Mouse (Mus musculus): Measurements from ENCODE around the gene Gse1. TPM values are rescaled to one million over a fixed set of nuclear protein-coding genes. Genes with fewer than 3 reads are reported as not detected.

Gene Gse1
- polyA plus RNA-seq, 1 experiment, result 14.7 TPM

GRCm38 (mm10) chr8:120255406-120255987 lies 27.2 kb downstream of the Gse1 start:
- Histone ChIP-seq H3K4me3 (no peak overlapping the region), H3K36me3 (ENCODE audit: control insufficient read depth, insufficient read depth) (no peaks in the 10 kb centered on the region), H3K79me2 (ENCODE audit: control insufficient read depth, insufficient read depth) (peaks cover 31% of the 10 kb centered on the region), H3K27me3 (ENCODE audit: control insufficient read depth, insufficient read depth, insufficient read length) (no peaks in the 10 kb centered on the region), H3K4me2 (ENCODE audit: low read depth) (no peak overlapping the region), H3ac (ENCODE audit: control insufficient read depth, insufficient read length) (no peak overlapping the region)
- no peak for TF ChIP-seq MAX (IDR thresholded peaks at IDR 0.05; ENCODE audit: low read depth)
- no peak for TF ChIP-seq MYOD1 (IDR thresholded peaks at IDR 0.05; ENCODE audit: control insufficient read depth in 1 of 3, insufficient read length in 2 of 3, low read depth in 2 of 3)
- no peak for TF ChIP-seq TCF12 (IDR thresholded peaks at IDR 0.05; ENCODE audit: insufficient read depth, poor library complexity, severe bottlenecking)
- no peak for TF ChIP-seq USF1 (IDR thresholded peaks at IDR 0.05; ENCODE audit: low read depth)
- no peak for TF ChIP-seq REST (IDR thresholded peaks at IDR 0.05; ENCODE audit: insufficient read depth, insufficient read length)
- no peak for TF ChIP-seq CEBPB (IDR thresholded peaks at IDR 0.05; ENCODE audit: insufficient read depth, poor library complexity, severe bottlenecking)
- TF ChIP-seq E2F4 (IDR thresholded peaks at IDR 0.05; ENCODE audit: insufficient read depth), result no peak
- TF ChIP-seq TCF3 (IDR thresholded peaks at IDR 0.05; ENCODE audit: insufficient read length, low read depth), result no peak
- no peak for TF ChIP-seq MYOG (IDR thresholded peaks at IDR 0.05; ENCODE audit: control insufficient read depth in 1 of 3, insufficient read depth in 1 of 3, insufficient read length in 2 of 3, low read depth in 2 of 3)
- no peak for TF ChIP-seq POLR2AphosphoS2 (IDR thresholded peaks at IDR 0.05; ENCODE audit: insufficient read length, low read depth)
- TF ChIP-seq POLR2A (IDR thresholded peaks at IDR 0.05; ENCODE audit: insufficient read length, low read depth), result no peak
- TF ChIP-seq SRF (IDR thresholded peaks at IDR 0.05; ENCODE audit: control insufficient read depth, insufficient read length, low read depth), result no peak

DNA sequence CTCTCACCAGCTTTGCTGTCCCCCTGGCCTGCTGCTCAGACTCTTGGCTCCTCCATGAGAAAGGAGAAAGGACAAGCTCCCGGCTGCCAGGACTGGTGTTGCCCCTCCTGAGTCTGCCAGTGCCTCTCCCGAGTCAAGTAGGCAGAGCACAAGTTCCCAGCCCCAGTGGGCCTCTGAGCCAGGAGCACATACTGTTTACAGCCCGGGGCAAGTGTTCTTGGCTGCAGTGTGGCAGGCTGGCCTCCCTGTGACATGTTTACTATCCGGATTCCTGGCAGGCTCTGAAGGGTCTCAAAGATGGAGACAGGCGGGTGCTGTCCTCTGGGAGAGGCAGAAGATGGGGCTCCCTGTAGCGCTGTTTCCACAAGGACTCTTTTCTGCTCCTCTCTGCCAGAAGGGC lies 28.7 kb downstream of the Gse1 start:
- Histone ChIP-seq H3K36me3 (ENCODE audit: control insufficient read depth, insufficient read depth) (no peaks in the 10 kb centered on the region), H3K4me3 (no peak overlapping the region), H3K4me2 (ENCODE audit: low read depth) (no peak overlapping the region), H3ac (ENCODE audit: control insufficient read depth, insufficient read length) (no peak overlapping the region), H3K27me3 (ENCODE audit: control insufficient read depth, insufficient read depth, insufficient read length) (no peaks in the 10 kb centered on the region), H3K79me2 (ENCODE audit: control insufficient read depth, insufficient read depth) (peaks cover 31% of the 10 kb centered on the region)
- TF ChIP-seq MYOD1 (IDR thresholded peaks at IDR 0.05; ENCODE audit: control insufficient read depth in 1 of 3, insufficient read length in 2 of 3, low read depth in 2 of 3), result no peak
- TF ChIP-seq CEBPB (IDR thresholded peaks at IDR 0.05; ENCODE audit: insufficient read depth, poor library complexity, severe bottlenecking), result no peak
- no peak for TF ChIP-seq USF1 (IDR thresholded peaks at IDR 0.05; ENCODE audit: low read depth)
- no peak for TF ChIP-seq MAX (IDR thresholded peaks at IDR 0.05; ENCODE audit: low read depth)
- TF ChIP-seq SRF (IDR thresholded peaks at IDR 0.05; ENCODE audit: control insufficient read depth, insufficient read length, low read depth), result no peak
- TF ChIP-seq POLR2A (IDR thresholded peaks at IDR 0.05; ENCODE audit: insufficient read length, low read depth), result no peak
- TF ChIP-seq TCF12 (IDR thresholded peaks at IDR 0.05; ENCODE audit: insufficient read depth, poor library complexity, severe bottlenecking), result no peak
- no peak for TF ChIP-seq E2F4 (IDR thresholded peaks at IDR 0.05; ENCODE audit: insufficient read depth)
- TF ChIP-seq MYOG (IDR thresholded peaks at IDR 0.05; ENCODE audit: control insufficient read depth in 1 of 3, insufficient read depth in 1 of 3, insufficient read length in 2 of 3, low read depth in 2 of 3), result no peak
- no peak for TF ChIP-seq TCF3 (IDR thresholded peaks at IDR 0.05; ENCODE audit: insufficient read length, low read depth)
- TF ChIP-seq POLR2AphosphoS2 (IDR thresholded peaks at IDR 0.05; ENCODE audit: insufficient read length, low read depth), result no peak
- no peak for TF ChIP-seq REST (IDR thresholded peaks at IDR 0.05; ENCODE audit: insufficient read depth, insufficient read length)

DNA sequence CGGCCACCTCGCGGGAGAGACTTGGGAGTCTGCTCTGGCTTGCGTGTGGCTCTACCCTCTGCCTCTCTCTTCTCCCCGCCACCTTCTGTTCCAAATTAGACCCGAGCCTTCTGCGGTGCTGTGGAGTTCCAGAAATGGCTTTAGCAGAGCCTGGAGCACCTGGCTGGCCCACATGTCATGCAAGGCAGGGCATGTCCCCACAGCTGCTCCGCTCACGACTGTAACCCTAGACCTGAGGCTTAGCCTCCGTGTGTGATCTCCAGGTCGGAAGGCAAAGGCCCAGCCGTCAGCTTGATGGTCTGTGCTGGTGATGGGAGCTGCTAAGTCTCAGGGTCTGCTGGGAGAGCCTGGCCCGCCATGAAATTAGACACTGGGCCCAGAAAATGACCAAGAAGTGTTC lies 30.9 kb downstream of the Gse1 start:
- TF ChIP-seq MYOG (IDR thresholded peaks at IDR 0.05; ENCODE audit: control insufficient read depth in 1 of 3, insufficient read depth in 1 of 3, insufficient read length in 2 of 3, low read depth in 2 of 3), result peak; percentile 89 to 98 (median 95)
- TF ChIP-seq CEBPB (IDR thresholded peaks at IDR 0.05; ENCODE audit: insufficient read depth, poor library complexity, severe bottlenecking), result no peak
- TF ChIP-seq MAX (IDR thresholded peaks at IDR 0.05; ENCODE audit: low read depth), result no peak
- TF ChIP-seq MYOD1 (IDR thresholded peaks at IDR 0.05; ENCODE audit: control insufficient read depth in 1 of 3, insufficient read length in 2 of 3, low read depth in 2 of 3), result peak; percentile 49 to 99 (median 93)
- TF ChIP-seq TCF12 (IDR thresholded peaks at IDR 0.05; ENCODE audit: insufficient read depth, poor library complexity, severe bottlenecking), result peak; percentile 88
- TF ChIP-seq TCF3 (IDR thresholded peaks at IDR 0.05; ENCODE audit: insufficient read length, low read depth), result peak; percentile 87
- no peak for TF ChIP-seq SRF (IDR thresholded peaks at IDR 0.05; ENCODE audit: control insufficient read depth, insufficient read length, low read depth)
- TF ChIP-seq POLR2AphosphoS2 (IDR thresholded peaks at IDR 0.05; ENCODE audit: insufficient read length, low read depth), result no peak
- Histone ChIP-seq H3K27me3 (ENCODE audit: control insufficient read depth, insufficient read depth, insufficient read length) (no peaks in the 10 kb centered on the region), H3K4me2 (ENCODE audit: low read depth) (peak overlapping the region; percentile 30), H3K4me3 (no peak overlapping the region), H3K36me3 (ENCODE audit: control insufficient read depth, insufficient read depth) (no peaks in the 10 kb centered on the region), H3ac (ENCODE audit: control insufficient read depth, insufficient read length) (no peak overlapping the region), H3K79me2 (ENCODE audit: control insufficient read depth, insufficient read depth) (peaks cover 33% of the 10 kb centered on the region)

GRCm38 (mm10) chr8:120260677-120261076 lies 32.4 kb downstream of the Gse1 start:
- Histone ChIP-seq H3K4me2 (ENCODE audit: low read depth) (peak overlapping the region; percentile 63), H3K27me3 (ENCODE audit: control insufficient read depth, insufficient read depth, insufficient read length) (no peaks in the 10 kb centered on the region), H3K36me3 (ENCODE audit: control insufficient read depth, insufficient read depth) (no peaks in the 10 kb centered on the region), H3K4me3 (no peak overlapping the region), H3ac (ENCODE audit: control insufficient read depth, insufficient read length) (no peak overlapping the region), H3K79me2 (ENCODE audit: control insufficient read depth, insufficient read depth) (peaks cover 31% of the 10 kb centered on the region)
- TF ChIP-seq POLR2AphosphoS2 (IDR thresholded peaks at IDR 0.05; ENCODE audit: insufficient read length, low read depth) (no peak), MYOG (IDR thresholded peaks at IDR 0.05; ENCODE audit: control insufficient read depth in 1 of 3, insufficient read depth in 1 of 3, insufficient read length in 2 of 3, low read depth in 2 of 3) (no peak), POLR2A (IDR thresholded peaks at IDR 0.05; ENCODE audit: insufficient read length, low read depth) (no peak), TCF3 (IDR thresholded peaks at IDR 0.05; ENCODE audit: insufficient read length, low read depth) (no peak), USF1 (IDR thresholded peaks at IDR 0.05; ENCODE audit: low read depth) (no peak), MAX (IDR thresholded peaks at IDR 0.05; ENCODE audit: low read depth) (no peak), CEBPB (IDR thresholded peaks at IDR 0.05; ENCODE audit: insufficient read depth, poor library complexity, severe bottlenecking) (no peak), E2F4 (IDR thresholded peaks at IDR 0.05; ENCODE audit: insufficient read depth) (no peak), TCF12 (IDR thresholded peaks at IDR 0.05; ENCODE audit: insufficient read depth, poor library complexity, severe bottlenecking) (no peak), MYOD1 (IDR thresholded peaks at IDR 0.05; ENCODE audit: control insufficient read depth in 1 of 3, insufficient read length in 2 of 3, low read depth in 2 of 3) (no peak), SRF (IDR thresholded peaks at IDR 0.05; ENCODE audit: control insufficient read depth, insufficient read length, low read depth) (no peak)

All from myocyte (in vitro differentiated cells).